Mouse (Mus musculus): ENCODE results near the gene B3glct. TPM values are rescaled to one million over a fixed set of nuclear protein-coding genes. Genes with fewer than 3 reads are reported as not detected.

The B3glct gene
- polyA plus RNA-seq, 1 experiment from 2014 or later, result 16.7 TPM

DNA sequence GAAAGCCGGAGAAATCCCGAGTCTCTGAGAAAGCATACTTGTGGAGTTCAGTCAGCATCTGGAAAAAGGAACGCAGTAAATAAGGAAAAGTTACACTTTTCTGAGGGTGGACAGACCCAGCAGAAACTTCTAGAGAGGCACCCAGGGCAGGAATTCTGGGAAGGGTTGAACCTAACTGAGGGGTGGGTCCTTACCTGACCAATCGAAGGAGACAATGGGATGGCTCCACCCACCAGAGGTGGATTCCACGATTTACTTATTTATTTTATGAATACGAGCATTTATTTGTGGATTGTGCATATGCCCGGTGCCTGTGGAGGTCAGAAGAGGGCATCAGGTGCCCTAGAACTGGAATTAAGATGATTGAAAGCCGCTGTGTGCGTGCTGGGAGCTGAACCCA is 64.3 kb downstream of the B3glct start:
- ChIA-PET POLR2A (no interaction called here), CTCF (no interaction called here)
- ATAC-seq (no peak), DNase-seq (ENCODE audit: low read depth, low spot score) (no peak)
- no peak for TF ChIP-seq CTCF (IDR thresholded peaks at IDR 0.05)
- in situ Hi-C loops (cut with MboI; ENCODE audit: low pct_unique_long_range_greater_than_20kb), result no loop called here
- H3K27me3 ChIP-seq, result no peaks in the 10 kb centered on the region

DNA sequence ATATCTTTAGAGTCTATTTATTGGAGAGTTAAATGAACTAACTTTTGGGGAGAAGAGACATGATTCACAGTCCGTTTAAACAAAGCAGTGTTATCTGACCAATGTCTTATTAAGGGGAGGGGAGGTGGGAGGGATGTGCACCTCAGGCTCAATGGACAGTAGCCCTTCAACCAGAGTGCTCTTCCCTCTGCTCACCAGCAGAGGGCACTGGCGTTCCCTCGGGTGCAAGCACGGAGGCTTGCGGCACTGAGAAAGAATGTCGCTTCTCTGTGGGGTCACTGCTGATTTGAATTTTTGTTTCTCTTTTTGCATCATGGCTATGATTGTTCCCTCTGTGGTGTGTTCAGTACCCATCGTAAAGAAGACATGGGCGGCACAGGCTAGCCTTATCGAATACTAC is 67.0 kb downstream of the B3glct start:
- ChIA-PET CTCF (no interaction called here), POLR2A (no interaction called here)
- in situ Hi-C loops (cut with MboI; ENCODE audit: low pct_unique_long_range_greater_than_20kb), result no loop called here
- H3K27me3 ChIP-seq, result no peaks in the 10 kb centered on the region
- TF ChIP-seq CTCF (IDR thresholded peaks at IDR 0.05), result peak; percentile 46
- DNase-seq (ENCODE audit: low read depth, low spot score) (no peak), ATAC-seq (no peak)

DNA sequence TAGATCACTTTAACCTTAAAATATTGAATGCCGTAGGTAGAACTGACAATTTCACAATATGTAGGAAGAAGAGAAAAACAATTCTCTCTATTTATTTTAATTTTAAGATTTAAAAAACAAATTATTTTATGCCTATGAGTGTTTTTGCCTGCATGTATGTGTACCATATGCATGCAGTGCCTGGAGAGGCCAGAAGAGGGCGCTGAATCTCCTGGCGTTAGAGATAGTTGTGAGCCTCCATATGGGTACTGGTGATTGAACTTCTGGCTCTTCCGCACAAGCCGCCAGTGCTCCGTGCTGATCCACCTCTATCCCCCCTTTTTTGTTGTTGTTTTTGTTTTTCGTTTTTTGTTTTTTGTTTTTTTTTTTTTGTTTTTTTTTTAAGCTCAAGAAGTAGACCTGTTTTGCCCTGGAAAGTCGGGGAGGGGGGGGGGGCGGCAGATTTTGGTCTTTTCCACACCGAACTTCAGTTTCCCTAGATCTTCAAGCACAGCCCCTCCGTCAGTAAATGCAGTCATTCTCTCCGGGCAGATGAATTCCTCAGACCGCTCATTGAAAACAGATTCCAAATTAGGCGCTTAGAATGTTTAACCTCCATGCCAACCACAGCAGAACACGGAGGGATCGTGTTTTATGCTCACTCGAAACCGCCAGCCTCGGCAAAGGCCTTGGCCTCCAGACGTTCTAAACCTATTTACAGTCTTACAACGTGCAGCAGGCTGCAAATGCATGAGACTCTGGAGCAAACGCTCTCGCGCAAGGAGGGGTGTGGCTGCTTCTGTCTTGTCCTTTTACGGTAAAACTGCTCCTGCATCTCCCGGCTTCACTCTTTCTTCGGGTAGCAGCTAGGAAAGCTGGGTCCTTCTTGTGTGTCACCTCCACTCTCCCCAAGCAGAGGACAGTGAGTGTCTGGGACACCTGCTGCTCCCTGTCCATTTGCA is 70.9 kb downstream of the B3glct start:
- TF ChIP-seq CTCF (IDR thresholded peaks at IDR 0.05), result no peak
- ChIA-PET CTCF (no interaction called here), POLR2A (interaction anchor here (0.6 kb wide), 1 partner anchor 934 kb away, joined by 3 read pairs; no protein-coding TSS in a partner anchor)
- H3K27me3 ChIP-seq, result no peaks in the 10 kb centered on the region
- DNase-seq (ENCODE audit: low read depth, low spot score) (no peak), ATAC-seq (no peak)
- in situ Hi-C loops (cut with MboI; ENCODE audit: low pct_unique_long_range_greater_than_20kb), result no loop called here

DNA sequence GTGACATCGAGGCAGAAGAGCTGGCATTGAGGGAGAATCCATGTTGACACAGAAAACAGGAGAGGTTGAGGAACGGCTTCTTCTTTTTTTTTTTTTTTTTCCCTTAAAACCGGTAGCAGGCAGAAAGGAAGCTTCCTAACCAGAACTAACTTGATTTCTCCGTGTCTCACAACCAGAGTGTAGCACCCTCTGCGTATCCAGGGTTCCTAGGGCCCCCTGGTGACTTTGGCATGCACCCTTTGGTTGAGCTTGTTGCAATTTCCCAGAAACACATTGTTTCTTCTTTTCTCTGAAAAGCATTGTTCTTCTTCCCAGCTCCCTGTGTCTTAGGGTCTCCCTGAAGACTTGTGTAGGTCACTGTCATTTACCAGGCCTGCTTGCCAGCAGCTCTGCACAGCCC is 73.8 kb downstream of the B3glct start:
- no peak for DNase-seq (ENCODE audit: low read depth, low spot score)
- POLR2A ChIA-PET, result no interaction called here
- in situ Hi-C loops (cut with MboI; ENCODE audit: low pct_unique_long_range_greater_than_20kb), result no loop called here
- H3K27me3 ChIP-seq, result no peaks in the 10 kb centered on the region
- TF ChIP-seq CTCF (IDR thresholded peaks at IDR 0.05), result no peak
- no peak for ATAC-seq
- CTCF ChIA-PET, result interaction anchor here (1.0 to 1.1 kb wide), 2 partner anchors 17 to 32 kb away, joined by 3 read pairs; no protein-coding TSS in a partner anchor

DNA sequence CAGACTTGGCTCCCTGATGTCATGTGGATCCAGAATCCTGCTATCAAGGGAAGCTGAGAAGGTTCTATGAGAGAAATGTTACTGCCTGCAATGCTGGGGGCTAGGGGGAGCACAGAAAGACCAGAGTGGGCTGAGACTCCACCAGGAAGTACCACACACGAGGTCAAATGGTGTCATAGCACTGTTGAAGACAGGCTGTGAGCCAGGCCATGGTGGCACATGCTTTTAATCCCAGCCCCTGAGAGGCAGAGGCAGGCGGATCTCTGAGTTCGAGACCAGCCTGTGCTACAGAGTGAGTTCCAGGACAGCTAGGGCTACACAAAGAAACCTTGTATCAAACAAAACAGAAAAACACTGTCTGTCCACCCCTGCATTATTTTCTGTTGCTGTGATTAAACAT is 75.0 kb downstream of the B3glct start:
- ChIA-PET POLR2A (no interaction called here), CTCF (no interaction called here)
- no peaks in the 10 kb centered on the region for H3K27me3 ChIP-seq
- TF ChIP-seq CTCF (IDR thresholded peaks at IDR 0.05), result no peak
- DNase-seq (ENCODE audit: low read depth, low spot score), result no peak
- in situ Hi-C loops (cut with MboI; ENCODE audit: low pct_unique_long_range_greater_than_20kb), result no loop called here
- no peak for ATAC-seq

DNA sequence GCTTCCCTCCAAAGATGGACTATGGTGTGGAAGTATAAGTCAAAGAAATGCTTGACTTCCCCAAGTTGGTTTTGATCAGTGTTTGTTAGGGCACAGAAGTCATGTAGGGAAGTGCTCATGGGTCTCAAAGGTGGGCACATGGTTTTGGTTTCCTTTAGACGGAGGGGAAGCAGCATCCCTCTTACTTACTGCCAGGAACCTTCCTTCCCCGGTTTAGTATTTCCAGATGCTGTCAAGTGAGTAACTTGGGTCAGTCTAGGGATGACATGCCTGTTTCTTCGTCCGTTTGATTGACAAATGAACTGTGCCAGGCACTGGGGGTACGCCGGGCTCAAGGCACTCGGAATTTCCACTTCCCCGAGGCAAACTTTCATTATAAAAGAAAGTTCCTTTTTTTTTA is 89.1 kb downstream of the B3glct start:
- no peak for TF ChIP-seq CTCF (IDR thresholded peaks at IDR 0.05)
- no peak for DNase-seq (ENCODE audit: low read depth, low spot score)
- CTCF ChIA-PET, result no interaction called here
- H3K27me3 ChIP-seq, result no peaks in the 10 kb centered on the region
- in situ Hi-C loops (cut with MboI; ENCODE audit: low pct_unique_long_range_greater_than_20kb), result no loop called here
- ATAC-seq, result no peak
- POLR2A ChIA-PET, result no interaction called here

DNA sequence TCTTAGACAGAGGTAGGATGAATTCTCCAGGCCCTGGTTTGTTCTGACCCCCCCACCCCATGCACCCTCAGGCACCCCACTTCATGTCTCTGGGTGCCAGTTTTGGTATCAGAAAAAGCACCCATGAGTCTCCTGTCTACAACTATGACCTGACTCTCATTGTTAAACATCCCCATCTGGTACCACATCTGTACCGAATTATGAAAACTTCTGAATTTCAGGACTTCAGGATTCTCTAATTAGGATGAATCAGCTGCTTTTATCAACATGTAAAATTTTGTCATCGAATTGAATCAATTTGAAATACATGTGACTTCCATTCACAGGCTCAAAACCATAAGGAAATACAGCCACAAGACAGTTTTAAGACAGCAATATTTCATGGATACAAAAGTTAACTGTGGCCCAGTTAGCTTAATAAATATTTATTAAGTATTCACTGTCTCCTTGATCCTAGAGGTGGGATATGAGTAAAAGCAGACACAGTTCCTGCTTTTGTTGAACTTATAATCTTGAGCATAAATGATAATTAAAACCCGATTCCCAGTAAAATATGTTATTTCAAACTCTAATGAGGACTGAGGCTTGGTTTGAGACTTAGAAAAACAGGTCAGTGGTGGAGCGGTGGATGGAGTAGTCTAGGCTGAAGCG is 89.7 kb downstream of the B3glct start:
- in situ Hi-C loops (cut with MboI; ENCODE audit: low pct_unique_long_range_greater_than_20kb), result no loop called here
- TF ChIP-seq CTCF (IDR thresholded peaks at IDR 0.05), result no peak
- ChIA-PET CTCF (interaction anchor here (1.0 kb wide), 1 partner anchor 25 kb away, joined by 3 read pairs; no protein-coding TSS in a partner anchor), POLR2A (no interaction called here)
- no peaks in the 10 kb centered on the region for H3K27me3 ChIP-seq
- ATAC-seq (no peak), DNase-seq (ENCODE audit: low read depth, low spot score) (no peak)

DNA sequence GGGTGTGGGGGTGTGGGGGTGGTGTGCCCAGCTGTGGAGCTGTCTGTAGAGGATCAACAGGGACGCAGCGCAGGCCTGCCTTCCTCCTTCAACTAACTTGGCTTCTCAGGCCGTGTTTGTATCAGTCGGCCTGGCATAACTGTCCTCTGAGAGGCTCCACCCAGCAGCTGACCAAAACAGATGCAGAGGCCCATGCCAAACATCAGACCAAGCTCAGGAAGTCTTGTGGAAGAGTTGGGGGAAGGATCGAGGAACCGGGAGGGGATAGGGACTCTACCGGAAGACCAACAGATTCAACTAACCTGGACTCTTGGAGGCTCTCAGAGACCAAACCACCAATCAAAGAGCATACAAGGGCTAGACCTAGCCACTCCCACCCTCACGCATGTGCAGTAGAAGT is 91.6 kb downstream of the B3glct start:
- no peak for DNase-seq (ENCODE audit: low read depth, low spot score)
- in situ Hi-C loops (cut with MboI; ENCODE audit: low pct_unique_long_range_greater_than_20kb), result no loop called here
- TF ChIP-seq CTCF (IDR thresholded peaks at IDR 0.05), result no peak
- no peaks in the 10 kb centered on the region for H3K27me3 ChIP-seq
- no peak for ATAC-seq
- ChIA-PET CTCF (no interaction called here), POLR2A (no interaction called here)

DNA sequence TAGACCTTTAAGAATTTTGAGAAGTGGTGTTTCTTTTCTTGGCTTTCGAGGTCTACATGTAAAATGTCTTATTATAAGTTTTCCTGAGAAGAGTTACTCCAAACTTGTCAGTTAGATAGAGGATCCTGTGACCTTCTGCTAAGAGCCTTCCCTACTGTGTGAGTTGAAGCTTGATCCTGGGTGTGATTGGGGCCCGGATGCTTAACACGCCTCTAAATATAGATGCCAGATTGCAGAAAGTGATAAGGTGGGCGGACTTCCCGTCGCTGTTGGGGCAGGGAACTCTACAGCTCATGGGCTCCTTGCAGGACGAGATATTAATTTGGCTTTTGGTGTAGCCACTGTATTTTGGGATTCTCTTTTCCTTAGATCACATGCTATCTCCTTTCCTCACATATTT is 98.0 kb downstream of the B3glct start:
- in situ Hi-C loops (cut with MboI; ENCODE audit: low pct_unique_long_range_greater_than_20kb), result no loop called here
- DNase-seq (ENCODE audit: low read depth, low spot score) (no peak), ATAC-seq (no peak)
- TF ChIP-seq CTCF (IDR thresholded peaks at IDR 0.05), result no peak
- CTCF ChIA-PET, result no interaction called here
- H3K27me3 ChIP-seq, result no peaks in the 10 kb centered on the region
- POLR2A ChIA-PET, result no interaction called here

DNA sequence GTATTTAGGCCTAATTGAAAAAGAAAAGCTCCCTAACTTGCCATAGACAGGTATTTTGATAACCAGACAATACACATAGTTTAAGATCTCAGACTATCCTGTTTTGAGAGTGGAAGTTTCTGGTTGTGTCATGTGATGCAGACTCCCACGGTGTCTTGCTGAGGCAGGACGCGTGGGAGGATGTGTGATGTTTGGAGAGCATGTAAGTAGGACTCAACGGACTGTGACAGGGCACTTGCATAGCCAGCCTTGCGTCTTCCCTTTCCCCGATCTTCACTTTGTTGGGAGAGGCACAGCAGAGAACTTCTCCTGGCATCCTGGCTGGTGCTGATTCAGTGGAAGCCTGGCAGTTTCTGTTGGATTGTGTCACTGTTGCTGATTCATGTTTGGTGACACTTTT is 101.7 kb downstream of the B3glct start:
- ATAC-seq (no peak), DNase-seq (ENCODE audit: low read depth, low spot score) (no peak)
- POLR2A ChIA-PET, result no interaction called here
- CTCF ChIA-PET, result interaction anchor here (1.3 kb wide), 1 partner anchor 15 kb away, joined by 3 read pairs; no protein-coding TSS in a partner anchor
- no peak for TF ChIP-seq CTCF (IDR thresholded peaks at IDR 0.05)
- H3K27me3 ChIP-seq, result no peaks in the 10 kb centered on the region
- in situ Hi-C loops (cut with MboI; ENCODE audit: low pct_unique_long_range_greater_than_20kb), result no loop called here

DNA sequence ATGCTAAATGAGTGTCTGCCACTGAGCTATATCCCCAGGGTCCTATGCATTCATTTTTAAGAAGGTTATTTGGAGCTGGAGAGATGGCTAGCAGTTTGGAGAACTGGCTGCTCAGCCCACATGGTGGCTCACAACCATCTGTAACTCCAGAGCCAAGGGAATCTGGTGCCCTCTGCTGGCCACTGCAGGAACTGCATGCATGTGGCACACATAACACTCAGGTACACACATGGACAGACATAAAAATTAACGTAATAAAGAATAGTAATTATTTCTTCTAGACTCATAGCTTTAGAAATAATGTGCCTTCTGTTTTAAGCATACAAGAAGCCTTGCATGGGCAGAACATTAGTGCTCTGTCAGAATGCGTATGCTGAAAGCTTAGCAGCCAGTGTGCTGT is 102.4 kb downstream of the B3glct start:
- ChIA-PET POLR2A (no interaction called here), CTCF (interaction anchor here (1.3 kb wide), 1 partner anchor 16 kb away, joined by 3 read pairs; no protein-coding TSS in a partner anchor)
- peak; percentile 68 for TF ChIP-seq CTCF (IDR thresholded peaks at IDR 0.05)
- no peaks in the 10 kb centered on the region for H3K27me3 ChIP-seq
- ATAC-seq, result no peak
- in situ Hi-C loops (cut with MboI; ENCODE audit: low pct_unique_long_range_greater_than_20kb), result no loop called here
- no peak for DNase-seq (ENCODE audit: low read depth, low spot score)
